Mouse (Mus musculus): ENCODE measurements around the gene Ube4a.

- TF ChIP-seq CTCF (IDR thresholded peaks at IDR 0.05; ENCODE audit: extremely low read depth, insufficient read depth, low read length) (no peak), POLR2A (IDR thresholded peaks at IDR 0.05; ENCODE audit: extremely low read depth, insufficient read depth, low read length) (no peak)
Measured at GRCm38 (mm10) chr9:44979806-44980205, 14.4 kb upstream of the Ube4a start.
